Mouse (Mus musculus) myocyte (in vitro differentiated cells): ENCODE measurements at regions not wholly inside any gene's neighbourhood (a gene's known extent, or its start where the extent isn't known, plus 50 kb on each side); places are given as distances from the start of the nearest gene placed in this dataset.

Experiments
- CEBPB ChIP-seq: IDR thresholded peaks from 2 replicates; pipeline ENCODE4 v1.6.1; 2011; ENCODE audit warnings: mild to moderate bottlenecking, moderate library complexity; ENCODE audit not compliant: poor library complexity, insufficient read depth, severe bottlenecking
- E2F4 ChIP-seq: IDR thresholded peaks from one replicate; pipeline ENCODE4 v1.6.1; 2011; ENCODE audit warnings: mild to moderate bottlenecking, control low read depth, moderate library complexity; ENCODE audit not compliant: insufficient read depth
- MAX ChIP-seq: IDR thresholded peaks from one replicate; pipeline ENCODE4 v1.6.1; 2011; ENCODE audit warnings: low read depth, mild to moderate bottlenecking, control low read depth
- POLR2A ChIP-seq: IDR thresholded peaks from one replicate; pipeline ENCODE4 v1.6.1; 2011; ENCODE audit warnings: low read depth, mild to moderate bottlenecking, control low read depth, moderate library complexity; ENCODE audit not compliant: insufficient read length
- POLR2AphosphoS2 ChIP-seq: IDR thresholded peaks from one replicate; pipeline ENCODE4 v1.6.1; 2011; ENCODE audit warnings: low read depth, control low read depth; ENCODE audit not compliant: insufficient read length
- TCF12 ChIP-seq: IDR thresholded peaks from one replicate; pipeline ENCODE4 v1.6.1; 2011; ENCODE audit warnings: mild to moderate bottlenecking, control low read depth; ENCODE audit not compliant: poor library complexity, insufficient read depth, severe bottlenecking
- USF1 ChIP-seq: IDR thresholded peaks from one replicate; pipeline ENCODE4 v1.6.1; 2011; ENCODE audit warnings: low read depth, mild to moderate bottlenecking, control low read depth, moderate library complexity

DNA sequence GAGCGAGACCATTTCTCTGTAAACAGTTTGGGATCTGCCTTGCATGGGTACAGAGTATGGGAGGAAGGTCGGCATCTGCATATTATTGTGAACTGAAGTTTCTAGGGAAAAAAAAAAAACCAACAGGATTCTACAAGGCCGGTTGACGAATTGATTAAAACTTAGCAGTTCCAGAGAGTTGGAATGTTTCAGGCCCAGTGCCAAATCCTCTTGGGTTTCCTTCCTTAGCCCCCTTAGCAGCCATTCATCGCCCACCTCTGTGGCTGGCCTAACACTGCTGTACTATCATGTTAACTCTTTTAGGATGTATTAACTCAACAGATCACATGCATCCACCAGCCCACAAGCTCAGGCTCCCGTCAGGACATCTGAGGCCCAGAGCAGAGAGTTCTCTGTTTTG, 107.9 kb downstream of the Cartpt start:
- TF ChIP-seq POLR2A (no peak), USF1 (no peak), TCF12 (no peak), POLR2AphosphoS2 (no peak), MAX (no peak), E2F4 (no peak), CEBPB (no peak)
